Mouse (Mus musculus) G1E-ER4 (cell line): ENCODE results near the gene D430041D05Rik. TPM values are rescaled to one million over a fixed set of nuclear protein-coding genes. Genes with fewer than 3 reads are reported as not detected.

Source experiments
- GATA1 ChIP-seq: IDR thresholded peaks from one replicate; pipeline ENCODE4 v1.8.0; 2012; ENCODE audit warnings: low read length, inconsistent platforms
- polyA plus RNA-seq: library from polyadenylated mRNA; stranded (reverse); fragments of >175 nt; gene quantifications from 2 replicates; pipeline ENCODE4 v1.2.3, GENCODE M21; 2012

Gene D430041D05Rik
- polyA plus RNA-seq, 1 experiment, result 0.08 TPM

DNA sequence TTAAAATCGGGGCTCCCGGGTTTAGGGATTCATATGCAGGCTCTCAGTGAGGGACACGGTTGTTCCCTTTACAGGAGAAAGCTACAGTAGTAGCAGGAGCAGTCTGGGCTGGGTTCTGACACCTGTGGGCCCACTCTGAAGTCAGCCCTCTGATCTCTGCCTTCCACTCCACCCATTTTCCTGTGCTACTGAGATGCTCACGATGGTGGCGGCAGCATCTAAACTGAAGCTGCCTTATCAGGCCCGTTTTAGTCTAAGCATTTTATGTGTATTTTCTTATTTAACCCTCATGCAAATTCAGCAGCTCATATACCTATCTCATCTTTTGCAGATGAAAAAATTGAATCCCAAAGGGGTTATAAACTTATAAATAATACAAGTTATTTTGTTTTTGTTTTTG is 306.0 kb downstream of the D430041D05Rik start:
- TF ChIP-seq GATA1, result no peak

DNA sequence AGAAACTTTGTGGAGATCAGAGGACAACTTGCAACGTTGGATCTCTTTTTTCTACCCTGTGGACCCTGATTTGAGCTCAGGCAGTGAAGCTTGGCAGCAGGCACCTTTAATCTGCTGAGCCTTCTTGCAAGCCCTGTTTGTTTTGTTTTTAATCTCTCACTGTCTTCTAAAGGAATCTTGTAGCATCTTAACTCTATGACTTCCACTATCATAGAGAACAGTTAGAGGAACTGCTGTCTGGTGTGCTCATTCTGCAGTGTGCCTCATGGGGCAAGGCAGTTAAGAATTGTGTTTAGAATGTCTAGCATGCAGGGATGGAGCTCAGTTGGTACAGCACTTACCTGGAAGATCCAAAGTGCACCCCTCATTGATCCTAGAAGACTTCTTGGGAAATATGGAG is 310.9 kb downstream of the D430041D05Rik start:
- no peak for TF ChIP-seq GATA1

DNA sequence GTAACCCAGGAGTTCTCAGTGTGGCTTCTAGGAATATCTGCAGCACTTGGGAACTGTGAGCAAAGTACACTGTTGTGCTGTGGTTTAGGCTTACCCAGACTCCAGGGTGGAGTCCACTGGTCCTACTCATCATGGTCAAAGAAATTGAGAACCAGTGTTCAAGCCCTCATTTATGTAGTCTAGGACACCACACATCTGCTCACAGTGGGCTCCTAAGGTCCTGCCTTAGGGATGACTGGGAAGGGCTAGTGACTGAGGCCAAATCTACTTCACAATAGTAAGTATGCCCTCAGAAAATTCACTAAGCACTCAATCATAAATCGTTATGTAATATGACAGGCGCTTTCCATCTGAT is 311.6 kb downstream of the D430041D05Rik start:
- no peak for TF ChIP-seq GATA1

DNA sequence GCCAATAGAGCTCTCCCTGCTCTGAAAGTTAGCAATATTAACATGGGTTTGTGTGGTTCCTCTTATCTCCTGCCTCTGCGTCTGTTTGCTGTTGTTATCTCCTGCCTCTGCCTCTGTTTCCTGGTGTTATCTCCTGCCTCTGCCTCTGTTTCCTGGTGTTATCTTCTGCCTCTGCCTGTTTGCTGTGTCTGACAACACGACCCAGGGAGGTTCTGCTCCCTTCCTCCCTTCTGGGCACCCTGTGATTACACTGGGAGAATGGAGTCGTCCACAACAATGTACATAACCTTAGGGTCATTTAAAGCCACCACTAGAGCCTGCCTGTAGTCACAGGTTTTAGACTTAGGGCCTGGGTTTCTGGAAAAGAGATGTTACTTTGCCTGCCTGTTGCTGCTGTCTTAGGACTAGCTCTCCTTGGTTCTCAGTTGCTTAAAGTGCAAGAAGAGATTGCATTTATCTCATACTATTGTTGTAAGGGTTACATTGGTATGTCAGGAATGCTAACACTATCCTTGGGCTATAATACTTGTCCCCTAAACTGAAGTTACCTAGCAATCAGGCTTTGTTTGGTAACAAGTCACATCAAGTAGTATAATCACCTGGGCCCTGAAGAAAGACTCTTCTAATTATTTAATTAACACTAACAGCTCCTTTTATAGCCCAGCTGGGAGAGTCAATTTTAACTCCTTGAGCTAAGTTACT is 312.1 kb downstream of the D430041D05Rik start:
- no peak for TF ChIP-seq GATA1

DNA sequence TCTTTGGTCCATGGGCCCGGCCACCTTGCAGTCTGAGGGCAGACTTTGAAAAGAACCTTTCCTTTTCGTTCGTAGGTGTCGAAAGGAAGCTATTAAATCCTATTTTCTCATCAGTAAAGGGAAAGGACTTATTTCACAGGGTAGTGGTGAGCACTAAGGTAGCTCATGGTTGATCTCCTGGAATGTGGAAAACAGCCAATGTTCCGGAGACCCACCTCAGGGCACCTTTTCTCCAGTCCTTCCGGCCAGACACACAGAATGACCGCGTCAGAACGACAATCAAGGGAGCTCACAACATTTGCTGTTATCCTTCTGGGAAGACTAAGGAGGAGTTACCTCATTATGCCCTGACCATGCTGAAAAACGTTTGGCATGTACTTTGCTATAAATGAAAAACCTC is 314.6 kb downstream of the D430041D05Rik start:
- TF ChIP-seq GATA1, result no peak

DNA sequence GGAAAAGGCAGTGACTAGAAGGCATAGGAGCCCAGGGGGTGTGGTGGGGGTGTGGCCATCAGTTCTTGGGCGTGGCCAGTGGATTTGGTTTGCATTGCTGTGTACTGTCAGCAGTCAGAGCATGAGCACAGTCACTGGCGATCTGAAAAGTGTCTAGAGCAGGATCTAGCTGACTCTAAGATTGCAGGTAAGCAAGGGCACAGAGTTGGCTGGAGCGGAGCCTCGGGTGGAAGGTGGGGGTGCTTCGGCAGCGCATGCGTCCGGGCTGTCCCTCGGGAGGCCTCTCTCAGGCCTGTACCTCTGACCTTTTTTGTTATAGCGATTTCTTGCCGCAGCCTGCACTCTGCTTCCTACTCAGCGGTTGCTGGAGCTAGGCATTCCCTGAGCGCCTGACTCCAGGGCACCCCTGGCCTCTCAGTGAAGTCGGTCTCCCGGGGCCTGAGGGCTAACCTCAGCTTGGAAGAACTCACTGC is 315.0 kb downstream of the D430041D05Rik start, which contains the start of gene Cd59a:
Gene Cd59a (plus strand): TSS at position 61 of the 473 bp plus-strand sequence.
- TF ChIP-seq GATA1, result no peak

DNA sequence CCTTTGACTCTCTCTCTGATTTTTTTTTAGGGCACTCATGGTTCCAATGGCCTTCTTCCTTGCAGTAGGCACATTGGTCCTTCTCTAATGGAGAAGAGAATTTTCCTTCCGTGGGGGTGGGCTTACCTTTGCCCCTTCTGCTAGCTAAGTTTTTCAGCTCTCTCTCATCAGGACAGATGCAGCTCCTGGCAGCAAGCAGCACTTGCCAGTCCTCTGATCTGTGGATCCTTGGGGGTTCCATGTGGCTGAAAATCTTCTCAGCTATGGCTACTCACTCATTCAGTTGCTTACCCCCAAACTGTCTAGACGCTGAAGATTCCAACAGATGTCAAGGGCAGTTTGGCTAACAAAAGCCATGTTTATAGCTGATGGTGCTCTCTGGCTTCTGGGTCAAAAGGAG is 317.5 kb downstream of the D430041D05Rik start:
- TF ChIP-seq GATA1, result no peak

Other genes with a start within 250 kb of the D430041D05Rik start
- gene Hipk3, start 83.4 kb upstream of the D430041D05Rik start, polyA plus RNA-seq, result 10.1 and 11.1 TPM in 2 replicates
- gene Cstf3, start 179.5 kb upstream of the D430041D05Rik start, polyA plus RNA-seq, result 4.0 and 7.1 TPM in 2 replicates